Comparison of ENCODE assay signal across 7 mouse cellular contexts in the genomic region with DNA sequence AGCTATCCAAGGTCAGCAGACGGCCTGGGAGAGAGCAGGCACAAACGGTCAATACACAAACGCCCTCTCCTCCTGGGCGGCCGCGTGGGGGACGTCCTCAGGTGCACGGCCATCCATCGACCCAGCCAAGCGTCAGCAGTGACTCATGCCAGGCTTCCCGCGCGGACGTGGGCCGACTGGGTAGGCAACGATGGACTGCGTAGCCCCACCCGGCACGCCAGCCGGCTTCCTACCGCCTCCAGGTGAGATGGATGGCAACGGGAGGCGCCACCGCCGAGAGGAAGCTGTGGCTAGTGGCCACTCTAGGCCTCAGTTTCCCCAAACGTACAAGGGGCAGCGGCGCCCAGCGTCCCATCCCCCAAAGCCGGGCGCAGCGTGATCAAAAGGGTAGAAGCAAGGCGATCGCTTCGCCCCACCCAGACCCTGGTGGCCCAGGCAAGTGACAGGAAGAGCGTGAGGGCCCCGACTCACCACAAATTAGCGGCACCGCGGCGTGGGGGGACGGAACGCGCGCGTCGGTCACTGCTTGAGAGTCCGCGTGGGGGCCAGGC. TPM values are rescaled to one million over a fixed set of nuclear protein-coding genes. Genes with fewer than 3 reads are reported as not detected.
DNase-seq lines count a peak whose midpoint lies in the region; ATAC-seq and TF ChIP-seq lines count a peak whose summit lies in the region.

No protein-coding gene starts in this region.

- H3K4me1 ChIP-seq in lung, embryonic 16.5 days (replicated peaks; ENCODE audit: control insufficient read depth, insufficient read depth, low read length), result peaks cover 15% of the 10 kb centered on the region

- H3K27ac ChIP-seq in layer of hippocampus, adult 2 months, result peak overlapping the region; percentile 81
- H3K27ac ChIP-seq in lung, embryonic 16.5 days (ENCODE audit: low read length), result peak overlapping the region; percentile 78

- peak overlapping the region; percentile 87 for H3K9ac ChIP-seq in lung, embryonic 16.5 days (ENCODE audit: low read length)

- H3K9me3 ChIP-seq in lung, embryonic 16.5 days (ENCODE audit: control insufficient read depth, low read length), result no peaks in the 10 kb centered on the region

- intact Hi-C loops in heart, postnatal 25 days (cut with DNase I), result no loop called here

- peak; percentile 23 for ATAC-seq in CD4-positive, CD25-positive, alpha-beta regulatory T cell, adult 4 months
- peak; percentile 27; the same call in 1 of the 2 replicates for ATAC-seq in lung, embryonic 16.5 days (ENCODE audit: low read depth)

- TF ChIP-seq CTCF in layer of hippocampus, adult 2 months (conservative IDR thresholded peaks at IDR 0.05), result no peak

- DNase-seq in adrenal gland, adult (ENCODE audit: inconsistent age in 2 of 2, low spot score in 1 of 2), result peak; percentile 66 to 75
- DNase-seq in embryo, embryonic 9.5 days (ENCODE audit: extremely low spot score), result peak; percentile 30
- peak; percentile 17 for DNase-seq in heart, postnatal 25 days (ENCODE audit: low spot score)
- peak; percentile 37 to 43 for DNase-seq in layer of hippocampus, adult 2 months (ENCODE audit: low spot score in 2 of 2)
- DNase-seq in right cerebral cortex, adult 2 months (ENCODE audit: low spot score in 2 of 2), result peak; percentile 77

- under 1% methylated on average over 49 of the region's 49 CpGs for WGBS in lung, embryonic 16.5 days

- peak overlapping the region; percentile 85 for H3K4me3 ChIP-seq in layer of hippocampus, adult 2 months
- peak overlapping the region; percentile 84 for H3K4me3 ChIP-seq in lung, embryonic 16.5 days (ENCODE audit: low read length)

- peak overlapping the region; percentile 78 for H3K4me2 ChIP-seq in lung, embryonic 16.5 days (ENCODE audit: low read depth, low read length)

- H3K27me3 ChIP-seq in lung, embryonic 16.5 days (ENCODE audit: control insufficient read depth, insufficient read depth, low read depth, low read length), result no peaks in the 10 kb centered on the region

- peaks cover 1% of the 10 kb centered on the region; the same call in 1 of the 2 replicates for H3K36me3 ChIP-seq in lung, embryonic 16.5 days (ENCODE audit: control insufficient read depth, insufficient read depth, low read length)

RNA-seq across cellular contexts. Expression of a gene that starts 15.5 kb away (rescaled TPM):
- 1 to 10 TPM; 5.4 to 7.3 TPM for polyA plus RNA-seq in CD4-positive, CD25-positive, alpha-beta regulatory T cell, adult 4 months (2017; shearing (Covaris generic))
- 10 to 100 TPM; 70.3 to 72.9 TPM for total RNA-seq in heart, postnatal 25 days (2021)
- 100 to 1,000 TPM; 140 to 145 TPM for total RNA-seq in layer of hippocampus, adult 2 months (2021)
- 25.7 and 32.0 TPM in 2 replicates for polyA plus RNA-seq in lung, embryonic 16.5 days (2015; fragmentation: Nextera tagmentation; extraction: Ambion mirVana)

RNA-seq across cellular contexts. Expression of a gene that starts 16.0 kb away (rescaled TPM):
- 10 to 100 TPM; 43.0 to 54.0 TPM for polyA plus RNA-seq in CD4-positive, CD25-positive, alpha-beta regulatory T cell, adult 4 months (2017; shearing (Covaris generic))
- 10 to 100 TPM; 22.7 to 27.5 TPM for total RNA-seq in heart, postnatal 25 days (2021)
- total RNA-seq in layer of hippocampus, adult 2 months (2021), result 100 to 1,000 TPM; 149 to 162 TPM
- 94.6 and 95.7 TPM in 2 replicates for polyA plus RNA-seq in lung, embryonic 16.5 days (2015; fragmentation: Nextera tagmentation; extraction: Ambion mirVana)

RNA-seq across cellular contexts. Expression of a gene that starts 32.2 kb away (rescaled TPM):
- 1 to 10 TPM; 1.5 to 2.3 TPM for polyA plus RNA-seq in CD4-positive, CD25-positive, alpha-beta regulatory T cell, adult 4 months (2017; shearing (Covaris generic))
- total RNA-seq in heart, postnatal 25 days (2021), result 1 to 10 TPM; 1.3 to 1.6 TPM
- 10 to 100 TPM; 11.7 to 12.3 TPM for total RNA-seq in layer of hippocampus, adult 2 months (2021)
- polyA plus RNA-seq in lung, embryonic 16.5 days (2015; fragmentation: Nextera tagmentation; extraction: Ambion mirVana), result 4.5 and 5.6 TPM in 2 replicates

Comparison
In these comparisons a context has a peak if more than half of its experiments do, and no peak if none do; other contexts are left out.
1. Peak in every context shown above with its lines: DNase-seq, ATAC-seq, H3K4me3 ChIP-seq and H3K27ac ChIP-seq.
2. DNase-seq: peak in every context shown above with its lines; median percentile 77 in right cerebral cortex, adult 2 months; 70 in adrenal gland, adult; 40 in layer of hippocampus, adult 2 months; 30 in embryo, embryonic 9.5 days; 17 in heart, postnatal 25 days.
3. RNA of a gene that starts 16.0 kb away (total RNA-seq): 149 to 162 TPM in layer of hippocampus, adult 2 months; 22.7 to 27.5 TPM in heart, postnatal 25 days; every median in the first group is over 4 times any median in the second.
4. RNA of a gene that starts 32.2 kb away (total RNA-seq): 11.7 to 12.3 TPM in layer of hippocampus, adult 2 months; 1.3 to 1.6 TPM in heart, postnatal 25 days; every median in the first group is over 4 times any median in the second.